Mouse (Mus musculus) ES-E14 (cell line): Measurements from ENCODE around the gene Psma5.

Experiments used
- CHD2 ChIP-seq: IDR thresholded peaks from 2 replicates; pipeline ENCODE4 v1.6.1; 2014; ENCODE audit warnings: mild to moderate bottlenecking, low read depth, low read length, inconsistent platforms
- HCFC1 ChIP-seq: IDR thresholded peaks from 2 replicates; pipeline ENCODE4 v1.6.1; 2012; ENCODE audit warnings: low read length, inconsistent platforms, borderline replicate concordance; ENCODE audit not compliant: insufficient read depth

GRCm38 (mm10) chr3:108297603-108298553 is 41.2 kb downstream of the Psma5 start:
- TF ChIP-seq CHD2, result no peak
- TF ChIP-seq HCFC1, result no peak
